Mouse (Mus musculus) 3134 (cell line): ENCODE results near the gene Zfp14.

ENCODE experiments used
- DNase-seq: peaks from one replicate; pipeline ENCODE4 v3.0.0-alpha.2; 2011; ENCODE audit warnings: low spot score; ENCODE audit not compliant: insufficient read length; ENCODE audit errors: extremely low read depth

The Zfp14 gene

GRCm38 (mm10) chr7:30030677-30031076, 20.5 kb downstream of the Zfp14 start:
- DNase-seq: no peak

- DNase-seq: no peak
Measured at GRCm38 (mm10) chr7:30028572-30028971, 22.6 kb downstream of the Zfp14 start.

DNA sequence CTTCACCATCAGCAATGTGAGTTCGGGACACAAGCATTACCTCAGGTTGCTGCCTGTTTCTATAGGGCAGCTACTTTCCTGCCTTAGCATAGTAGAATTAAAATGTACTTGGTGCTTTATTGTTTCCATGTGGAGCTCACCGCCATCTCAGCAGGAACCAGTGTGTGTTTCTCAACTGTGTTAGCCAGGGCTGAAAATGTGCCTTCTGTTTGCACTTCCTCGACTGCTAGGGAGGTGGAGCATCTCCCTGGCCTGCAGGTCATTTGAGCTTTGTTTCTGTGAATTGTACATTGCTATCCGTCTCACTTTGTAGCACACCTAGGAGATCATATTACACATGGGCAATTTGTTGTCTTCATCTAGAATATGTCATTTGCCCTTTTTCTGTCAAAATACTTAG, 23.8 kb downstream of the Zfp14 start:
- DNase-seq: no peak

- no peak for DNase-seq
Measured at GRCm38 (mm10) chr7:30025358-30025757, 25.8 kb downstream of the Zfp14 start.

GRCm38 (mm10) chr7:30023800-30024199, 27.4 kb downstream of the Zfp14 start:
- DNase-seq: no peak

DNA sequence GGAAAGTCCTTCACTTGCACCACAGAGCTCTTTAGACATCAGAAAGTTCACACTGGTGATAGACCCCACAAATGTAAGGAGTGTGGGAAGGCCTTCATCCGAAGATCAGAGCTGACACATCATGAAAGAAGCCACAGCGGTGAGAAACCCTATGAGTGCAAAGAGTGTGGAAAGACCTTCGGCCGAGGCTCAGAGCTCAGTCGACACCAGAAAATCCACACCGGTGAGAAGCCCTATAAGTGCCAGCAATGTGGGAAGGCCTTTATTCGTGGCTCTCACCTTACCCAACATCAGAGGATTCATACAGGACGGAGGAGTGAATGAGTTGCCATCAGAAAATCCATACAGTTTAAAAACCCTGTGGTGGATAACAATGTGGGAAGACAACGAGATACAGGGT, 27.9 kb downstream of the Zfp14 start:
- DNase-seq: no peak

- DNase-seq: no peak
Measured at GRCm38 (mm10) chr7:30019543-30019942, 31.6 kb downstream of the Zfp14 start.

- DNase-seq: no peak
Measured at GRCm38 (mm10) chr7:30017226-30017625, 34.0 kb downstream of the Zfp14 start.

DNA sequence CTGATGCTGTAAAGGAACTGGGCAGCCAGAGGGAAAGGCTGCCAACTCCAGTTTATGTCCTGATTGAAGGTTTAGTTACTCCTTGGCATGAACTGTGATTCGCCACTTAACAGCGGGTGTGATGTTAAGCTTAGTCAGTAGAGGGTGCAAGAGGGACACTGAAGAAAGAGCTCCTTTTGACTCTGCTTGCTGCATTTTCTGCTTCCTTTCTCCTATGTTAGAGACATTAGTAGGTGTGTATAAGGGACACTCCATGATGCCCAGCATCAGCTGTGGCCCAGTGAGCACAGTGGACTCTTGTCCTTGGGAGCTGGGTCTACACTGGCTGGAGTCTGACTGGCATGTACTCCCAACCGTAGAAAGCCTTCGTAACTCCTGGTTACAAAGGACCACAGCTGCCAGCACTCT, 38.2 kb downstream of the Zfp14 start:
- DNase-seq: no peak

DNA sequence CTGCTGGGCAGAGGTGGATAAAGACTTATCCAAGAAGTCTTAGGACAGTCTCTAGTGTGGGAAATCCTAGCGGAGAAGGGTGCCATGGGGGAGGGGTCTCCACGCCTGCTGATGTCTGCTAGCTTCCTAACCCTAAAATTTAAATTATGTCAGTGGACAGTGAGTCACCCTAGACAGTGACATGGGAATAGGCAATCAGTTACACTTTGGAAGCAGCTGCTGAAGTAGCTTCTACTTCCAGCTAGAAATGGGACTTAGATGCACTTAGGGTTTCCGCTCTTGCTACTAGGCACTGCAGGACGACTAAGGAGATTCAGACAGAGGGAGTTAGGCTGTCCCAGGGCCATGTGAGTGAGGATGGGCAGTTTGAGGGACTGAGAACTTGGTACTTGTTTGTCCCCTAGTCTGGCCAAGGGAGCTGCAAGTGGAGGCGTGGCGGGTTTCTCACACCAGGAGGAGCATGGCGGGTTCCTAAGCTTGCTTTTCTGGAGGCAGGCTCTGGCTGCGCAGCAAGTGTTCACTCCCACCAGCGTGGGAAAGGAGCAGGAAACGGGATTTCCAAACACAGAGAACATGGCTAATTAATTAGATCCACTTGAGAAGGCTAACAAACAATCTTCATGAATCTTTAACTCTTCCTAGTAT, 40.5 kb downstream of the Zfp14 start:
- DNase-seq: no peak

GRCm38 (mm10) chr7:30009321-30010085, 41.7 kb downstream of the Zfp14 start:
- no peak for DNase-seq

GRCm38 (mm10) chr7:30008020-30008690, 43.0 kb downstream of the Zfp14 start:
- DNase-seq: no peak

DNA sequence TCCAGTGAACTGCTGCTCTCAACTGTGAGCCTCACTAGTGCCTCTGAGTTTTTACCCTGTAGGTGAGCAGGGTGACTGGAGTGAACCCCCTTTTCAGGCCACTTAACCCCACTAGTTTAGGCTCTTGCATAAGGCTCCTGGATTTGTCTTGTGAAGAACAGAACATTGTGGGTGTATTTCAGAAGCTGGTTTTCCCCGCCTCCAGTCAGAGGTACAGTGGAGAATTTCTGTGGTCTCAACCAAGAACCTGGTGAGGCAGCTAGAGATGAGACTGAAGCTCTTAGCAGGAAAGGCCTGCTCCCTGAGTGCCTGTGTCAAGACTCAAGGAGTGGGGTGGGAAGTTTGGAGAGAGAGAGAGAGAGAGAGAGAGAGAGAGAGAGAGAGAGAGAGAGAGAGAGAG, 43.6 kb downstream of the Zfp14 start:
- no peak for DNase-seq

- DNase-seq: no peak
Measured at GRCm38 (mm10) chr7:30000601-30001000, 50.6 kb downstream of the Zfp14 start.

- no peak for DNase-seq
Measured at GRCm38 (mm10) chr7:29995134-29995533, 56.0 kb downstream of the Zfp14 start.

GRCm38 (mm10) chr7:29993340-29993739, 57.8 kb downstream of the Zfp14 start:
- DNase-seq: no peak

GRCm38 (mm10) chr7:29992698-29993097, 58.5 kb downstream of the Zfp14 start:
- DNase-seq: no peak

GRCm38 (mm10) chr7:29989031-29989430, 62.1 kb downstream of the Zfp14 start:
- no peak for DNase-seq

DNA sequence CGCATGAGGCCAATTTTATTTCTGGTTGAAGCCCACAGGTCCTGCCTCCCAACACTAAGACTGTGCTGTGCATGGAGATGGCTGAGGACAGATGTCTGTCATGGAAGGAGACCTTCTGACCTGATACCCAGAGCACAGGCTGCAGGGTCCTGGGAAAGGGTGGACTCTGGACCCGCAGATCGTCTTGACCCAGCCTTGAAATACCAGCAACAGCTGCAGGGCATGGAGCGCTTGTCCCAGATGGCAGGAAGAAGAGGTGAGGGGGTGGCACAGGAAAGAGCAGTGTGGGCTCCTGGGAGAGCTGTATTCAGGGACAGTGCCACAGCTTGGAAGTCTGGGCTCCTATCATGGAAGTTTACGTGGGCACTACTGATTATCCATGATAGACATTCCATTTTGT, 63.6 kb downstream of the Zfp14 start:
- DNase-seq: no peak
